Mouse (Mus musculus): ENCODE data around the gene Mcm6. TPM values are rescaled to one million over a fixed set of nuclear protein-coding genes. Genes with fewer than 3 reads are reported as not detected.
A peak's percentile ranks its signal among the peaks of the same experiment; 100 is the strongest.

Gene Mcm6
- 221 and 223 TPM in 2 replicates for polyA plus RNA-seq (2015; fragmentation: Nextera tagmentation; extraction: Ambion mirVana)

DNA sequence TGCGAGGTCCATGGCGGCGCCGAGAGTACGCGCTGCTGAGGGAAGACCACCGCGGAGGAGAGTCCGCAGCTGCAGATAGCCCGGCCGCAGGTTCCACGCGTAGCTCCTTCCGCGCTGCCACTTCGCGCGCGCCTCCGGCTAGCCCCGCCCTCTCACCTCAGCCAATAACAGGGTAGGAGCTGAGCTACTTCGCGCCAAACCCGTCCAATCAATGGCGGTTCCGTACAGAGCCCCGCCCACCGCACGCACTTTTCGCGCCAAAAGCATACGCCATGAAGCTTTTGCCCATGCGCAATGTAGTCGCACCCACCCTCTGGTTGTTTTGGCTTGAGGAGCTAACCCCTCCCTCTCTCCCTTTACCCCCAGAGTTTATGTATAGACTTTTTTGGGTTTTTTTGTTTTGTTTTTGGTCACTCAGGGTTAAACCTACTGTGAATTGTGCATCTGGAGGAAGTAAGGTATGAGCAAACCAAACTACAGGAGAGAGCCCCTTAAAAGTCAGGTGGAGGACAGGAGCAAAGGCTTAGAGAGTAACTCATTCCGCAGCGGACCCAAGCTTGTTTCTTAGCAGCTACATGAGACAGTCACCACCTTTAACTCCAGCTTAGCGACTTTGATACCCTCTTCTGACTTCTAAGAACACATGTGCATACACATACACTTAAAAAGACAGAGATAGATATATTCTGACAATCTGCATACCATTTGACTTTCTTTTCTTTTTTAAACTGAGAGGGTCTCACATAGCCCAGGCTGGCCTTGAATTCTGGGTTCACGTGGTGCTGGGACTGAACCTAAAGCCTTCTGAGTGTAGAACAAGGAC, at the start of gene Mcm6:
Gene Mcm6 (minus strand): TSS at position 111 of the 823 bp plus-strand sequence.
- H3K9ac ChIP-seq, result peak within 1 kb of the TSS; percentile 90
- WGBS, result 2% methylated on average over 38 of the region's 38 CpGs
- peaks cover 31% of the 10 kb centered on the region for H3K4me1 ChIP-seq
- H3K4me2 ChIP-seq, result peak within 1 kb of the TSS; percentile 60
- H3K27me3 ChIP-seq, result no peaks in the 10 kb centered on the region
- H3K9me3 ChIP-seq, result no peaks in the 10 kb centered on the region
- H3K4me3 ChIP-seq, result peak within 1 kb of the TSS; percentile 82
- H3K27ac ChIP-seq, result peak within 1 kb of the TSS; percentile 96
- ATAC-seq (ENCODE audit: insufficient number of reproducible peaks, insufficient read depth, low FRiP score, low TSS enrichment, low read depth), result peak; percentile 96
- peaks cover 31% of the 10 kb centered on the region for H3K36me3 ChIP-seq

DNA sequence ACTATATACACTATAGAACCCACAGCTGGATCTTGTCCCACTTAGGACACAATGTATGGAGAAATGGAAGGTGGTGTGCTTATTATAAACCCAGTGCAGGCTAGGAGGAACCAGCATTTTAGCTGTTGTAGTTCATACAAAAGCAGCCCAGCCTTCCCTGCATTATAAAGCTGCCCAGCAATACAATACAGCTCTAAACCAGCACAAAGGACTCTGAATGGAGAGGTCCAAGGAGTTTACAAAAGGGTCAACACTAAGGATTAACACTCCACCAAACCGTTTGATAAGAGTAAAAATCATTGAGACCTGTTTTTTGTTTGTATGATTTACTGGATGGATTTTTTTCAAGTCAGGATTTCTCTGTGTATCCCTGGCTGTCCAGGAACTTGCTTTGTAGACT, 47.4 kb upstream of the Mcm6 start:
- H3K9me3 ChIP-seq, result no peaks in the 10 kb centered on the region
- peaks cover 37% of the 10 kb centered on the region for H3K36me3 ChIP-seq
- ATAC-seq (ENCODE audit: insufficient number of reproducible peaks, insufficient read depth, low FRiP score, low TSS enrichment, low read depth), result no peak
- H3K4me1 ChIP-seq, result no peaks in the 10 kb centered on the region
- H3K4me2 ChIP-seq, result no peak overlapping the region
- no peaks in the 10 kb centered on the region for H3K27me3 ChIP-seq
- H3K27ac ChIP-seq, result no peak overlapping the region
- H3K4me3 ChIP-seq, result no peak overlapping the region
- WGBS, result 58% methylated on average over 1 of the region's 1 CpGs
- H3K9ac ChIP-seq, result no peak overlapping the region

DNA sequence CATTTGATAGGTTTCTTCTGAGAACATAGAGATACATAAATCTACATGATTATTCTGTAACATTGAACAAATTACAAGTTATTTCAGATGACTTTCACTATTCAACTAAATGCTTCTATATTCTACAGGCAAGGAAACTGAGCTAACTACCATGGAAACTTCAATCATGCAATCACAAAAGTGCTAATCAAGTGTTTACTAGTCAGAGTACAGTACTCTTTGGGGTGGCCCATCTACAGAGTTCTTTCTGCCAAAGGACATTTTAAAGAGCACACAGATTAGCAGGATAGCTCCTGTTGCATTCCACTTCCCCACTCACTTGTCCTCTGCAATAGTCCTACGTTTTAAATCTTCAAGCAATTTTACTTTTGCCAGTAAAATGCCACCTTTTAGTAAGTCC, 46.2 kb upstream of the Mcm6 start:
- Histone ChIP-seq H3K4me3 (no peak overlapping the region), H3K4me1 (no peaks in the 10 kb centered on the region), H3K9me3 (no peaks in the 10 kb centered on the region), H3K36me3 (peaks cover 40% of the 10 kb centered on the region), H3K4me2 (no peak overlapping the region), H3K27ac (no peak overlapping the region), H3K27me3 (no peaks in the 10 kb centered on the region), H3K9ac (no peak overlapping the region)
- 73% methylated on average over 1 of the region's 1 CpGs for WGBS
- ATAC-seq (ENCODE audit: insufficient number of reproducible peaks, insufficient read depth, low FRiP score, low TSS enrichment, low read depth), result no peak

DNA sequence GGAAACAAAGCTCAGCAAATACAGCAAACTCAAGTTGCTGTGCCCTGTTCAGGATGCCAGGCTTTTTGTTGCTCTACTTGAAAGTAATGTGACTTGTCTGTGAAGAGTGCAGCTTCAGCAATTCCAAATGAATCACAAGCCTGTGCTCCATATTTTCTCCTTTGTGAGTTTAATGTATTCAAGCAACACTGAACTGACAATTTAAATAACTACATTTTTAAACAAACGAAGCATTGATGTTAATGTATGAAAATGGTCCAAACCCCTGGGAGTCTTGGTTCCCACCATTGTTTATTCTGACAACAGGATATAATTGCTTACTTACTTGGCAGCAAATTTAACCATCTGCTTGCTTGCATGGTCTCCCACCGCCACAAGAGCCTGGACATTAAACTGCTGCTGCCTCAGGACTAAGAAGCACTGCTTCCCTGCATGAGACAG, 45.6 kb upstream of the Mcm6 start:
- H3K4me3 ChIP-seq, result no peak overlapping the region
- peaks cover 35% of the 10 kb centered on the region for H3K36me3 ChIP-seq
- no peak overlapping the region for H3K27ac ChIP-seq
- H3K27me3 ChIP-seq, result no peaks in the 10 kb centered on the region
- no peak overlapping the region for H3K4me2 ChIP-seq
- no peaks in the 10 kb centered on the region for H3K9me3 ChIP-seq
- ATAC-seq (ENCODE audit: insufficient number of reproducible peaks, insufficient read depth, low FRiP score, low TSS enrichment, low read depth), result no peak
- no peaks in the 10 kb centered on the region for H3K4me1 ChIP-seq
- H3K9ac ChIP-seq, result no peak overlapping the region
- WGBS, result 65% methylated on average over 2 of the region's 2 CpGs

DNA sequence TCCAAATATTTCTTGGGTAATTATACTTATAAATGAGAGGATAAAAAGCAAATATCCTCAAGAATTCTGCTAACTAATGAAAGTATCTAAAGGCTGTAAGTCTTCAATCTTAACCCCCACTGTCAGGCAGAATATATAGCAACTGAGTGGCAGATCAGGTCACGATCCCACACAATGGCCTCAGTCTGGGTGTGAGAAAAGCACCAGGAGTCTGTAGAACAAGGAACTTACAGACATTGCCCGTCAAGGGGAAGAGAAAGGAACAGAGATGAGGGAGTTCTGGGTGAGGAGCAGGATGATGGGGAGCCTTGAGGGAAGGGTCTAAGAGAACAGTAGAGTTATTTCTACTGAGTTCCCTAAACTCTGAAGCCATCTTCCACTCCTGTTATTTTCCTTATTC, 41.5 kb upstream of the Mcm6 start:
- no peaks in the 10 kb centered on the region for H3K4me1 ChIP-seq
- no peak overlapping the region for H3K4me2 ChIP-seq
- ATAC-seq (ENCODE audit: insufficient number of reproducible peaks, insufficient read depth, low FRiP score, low TSS enrichment, low read depth), result no peak
- H3K4me3 ChIP-seq, result no peak overlapping the region
- no peaks in the 10 kb centered on the region for H3K9me3 ChIP-seq
- H3K27ac ChIP-seq, result no peak overlapping the region
- 64% methylated on average over 2 of the region's 2 CpGs for WGBS
- H3K27me3 ChIP-seq, result no peaks in the 10 kb centered on the region
- H3K36me3 ChIP-seq, result peaks cover 50% of the 10 kb centered on the region
- no peak overlapping the region for H3K9ac ChIP-seq

DNA sequence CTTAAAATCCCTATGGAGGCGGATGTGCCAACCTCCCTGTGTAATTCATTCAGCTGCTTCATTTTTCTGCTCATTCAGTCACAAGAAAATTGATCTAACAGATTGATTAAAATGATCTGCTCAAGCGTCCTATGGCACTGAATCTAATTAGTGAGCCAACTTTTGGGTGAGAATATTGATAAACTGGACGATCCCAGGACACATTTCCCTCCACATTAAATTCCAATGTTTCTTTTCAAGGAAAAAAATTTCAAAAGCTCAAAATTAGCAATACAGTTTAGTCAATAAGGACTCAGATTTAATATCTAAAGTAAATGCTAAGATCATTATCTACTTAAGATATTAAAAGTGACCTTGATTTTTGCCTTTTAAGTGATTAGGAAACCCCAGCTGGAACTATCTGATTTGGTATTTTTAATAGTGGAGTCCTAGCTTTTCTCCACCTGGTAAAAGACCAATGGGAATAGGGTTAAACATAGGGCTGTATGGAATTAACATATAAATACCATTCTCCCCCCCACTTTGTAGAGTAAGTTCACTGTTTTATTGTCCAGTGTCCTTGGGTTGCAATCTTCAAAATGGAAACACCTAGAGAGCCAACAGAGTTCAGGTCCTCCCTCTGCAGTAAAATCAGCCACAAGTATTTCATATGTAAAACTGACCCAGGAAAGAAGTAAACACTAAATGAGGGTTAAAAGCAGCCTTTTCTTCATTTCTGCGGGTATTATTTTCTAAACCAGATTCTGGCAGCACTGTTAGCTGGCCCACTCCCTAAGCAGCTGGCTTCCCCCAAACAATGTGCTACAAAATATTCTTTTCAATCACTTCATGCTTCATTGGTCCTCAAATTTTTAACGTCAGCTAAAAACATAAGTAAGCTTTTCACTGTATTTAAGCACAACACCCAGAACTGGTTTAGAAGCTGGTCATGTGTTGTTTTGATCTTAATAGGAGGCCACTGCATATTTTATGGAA, 40.8 kb upstream of the Mcm6 start:
- no peak for ATAC-seq (ENCODE audit: insufficient number of reproducible peaks, insufficient read depth, low FRiP score, low TSS enrichment, low read depth)
- no peaks in the 10 kb centered on the region for H3K4me1 ChIP-seq
- H3K36me3 ChIP-seq, result peaks cover 56% of the 10 kb centered on the region
- H3K27ac ChIP-seq, result no peak overlapping the region
- no peak overlapping the region for H3K9ac ChIP-seq
- H3K4me2 ChIP-seq, result no peak overlapping the region
- H3K4me3 ChIP-seq, result no peak overlapping the region
- H3K9me3 ChIP-seq, result no peaks in the 10 kb centered on the region
- no peaks in the 10 kb centered on the region for H3K27me3 ChIP-seq
- 74% methylated on average over 5 of the region's 5 CpGs for WGBS

DNA sequence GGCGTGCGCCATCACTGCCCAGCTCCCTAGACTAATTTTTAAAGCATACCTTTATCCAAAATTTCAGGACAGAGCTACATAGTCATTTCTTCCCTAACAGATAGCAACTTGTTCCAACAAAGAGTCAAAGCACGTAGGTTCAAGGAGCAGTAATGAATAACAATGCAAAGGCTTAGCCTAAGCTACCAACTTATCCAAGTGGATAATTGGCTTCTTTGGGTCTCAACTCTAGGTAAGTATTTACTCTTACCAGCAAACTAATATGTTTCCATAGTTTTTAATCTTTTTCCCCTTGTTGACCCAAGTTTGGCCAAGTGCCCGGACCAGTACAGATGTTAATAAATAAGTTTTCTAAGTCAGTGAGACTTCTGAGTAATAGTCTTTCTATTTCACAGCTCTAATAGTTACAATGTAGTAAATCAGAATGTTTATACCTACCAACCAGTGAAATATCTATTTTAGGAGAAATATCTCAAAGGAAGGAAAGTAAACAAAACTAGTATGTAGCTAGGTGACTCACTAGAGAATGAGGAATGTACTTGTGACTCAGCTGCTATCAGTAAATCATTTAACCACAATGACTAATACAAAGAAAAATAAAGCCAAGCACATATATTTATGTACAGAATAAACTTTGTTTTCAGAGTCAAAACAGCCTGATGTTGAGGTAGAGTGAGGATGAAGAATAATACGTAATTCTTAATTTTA, 39.4 kb upstream of the Mcm6 start:
- Histone ChIP-seq H3K36me3 (peaks cover 57% of the 10 kb centered on the region), H3K27me3 (no peaks in the 10 kb centered on the region), H3K4me2 (no peak overlapping the region), H3K4me3 (no peak overlapping the region), H3K27ac (no peak overlapping the region), H3K4me1 (no peaks in the 10 kb centered on the region), H3K9ac (no peak overlapping the region), H3K9me3 (no peaks in the 10 kb centered on the region)
- 90% methylated on average over 5 of the region's 5 CpGs for WGBS
- no peak for ATAC-seq (ENCODE audit: insufficient number of reproducible peaks, insufficient read depth, low FRiP score, low TSS enrichment, low read depth)

DNA sequence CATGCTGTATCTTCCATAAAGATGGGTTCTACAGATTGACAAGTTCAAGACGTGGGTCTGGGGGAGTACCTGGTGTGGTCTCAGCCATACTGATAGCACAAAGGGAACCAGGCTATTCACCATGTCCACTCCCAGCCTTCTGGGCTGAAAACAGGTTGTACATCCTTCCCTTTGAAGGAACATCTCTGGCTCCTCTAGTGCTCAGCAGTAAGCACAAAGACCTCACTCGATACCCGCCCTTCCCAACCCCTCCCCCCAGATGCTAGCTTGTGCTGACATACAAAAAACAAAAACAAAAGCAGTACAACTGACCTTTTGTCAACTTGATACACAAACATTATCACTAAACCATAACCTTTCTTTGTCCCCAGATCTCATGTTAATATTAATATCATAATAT, 35.2 kb upstream of the Mcm6 start:
- peaks cover 47% of the 10 kb centered on the region for H3K36me3 ChIP-seq
- H3K27ac ChIP-seq, result no peak overlapping the region
- no peak for ATAC-seq (ENCODE audit: insufficient number of reproducible peaks, insufficient read depth, low FRiP score, low TSS enrichment, low read depth)
- no peaks in the 10 kb centered on the region for H3K4me1 ChIP-seq
- no peak overlapping the region for H3K4me2 ChIP-seq
- no peak overlapping the region for H3K9ac ChIP-seq
- no peak overlapping the region for H3K4me3 ChIP-seq
- no peaks in the 10 kb centered on the region for H3K27me3 ChIP-seq
- 94% methylated on average over 3 of the region's 3 CpGs for WGBS
- no peaks in the 10 kb centered on the region for H3K9me3 ChIP-seq

DNA sequence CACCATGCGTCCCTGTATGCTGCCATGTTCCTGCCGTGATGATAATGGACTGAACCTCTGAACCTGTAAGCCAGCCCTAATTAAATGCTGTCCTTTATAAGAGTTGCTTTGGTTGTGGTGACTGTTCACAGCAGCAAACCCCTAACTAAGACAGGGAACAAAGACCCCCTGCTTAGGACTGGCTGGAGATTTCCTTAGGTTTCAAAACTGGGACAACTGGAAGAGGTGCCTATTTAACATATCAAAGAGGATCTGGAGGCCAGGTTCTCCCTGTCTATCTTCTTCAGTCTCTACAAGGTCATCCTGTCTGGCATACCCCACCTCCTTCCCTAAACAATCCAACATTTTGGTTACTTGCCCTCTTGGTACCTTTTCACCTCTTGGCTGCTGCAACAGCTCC, 32.9 kb upstream of the Mcm6 start:
- 84% methylated on average over 2 of the region's 2 CpGs for WGBS
- peaks cover 42% of the 10 kb centered on the region for H3K36me3 ChIP-seq
- H3K4me3 ChIP-seq, result no peak overlapping the region
- H3K27ac ChIP-seq, result no peak overlapping the region
- no peak for ATAC-seq (ENCODE audit: insufficient number of reproducible peaks, insufficient read depth, low FRiP score, low TSS enrichment, low read depth)
- H3K9me3 ChIP-seq, result no peaks in the 10 kb centered on the region
- no peaks in the 10 kb centered on the region for H3K27me3 ChIP-seq
- no peaks in the 10 kb centered on the region for H3K4me1 ChIP-seq
- no peak overlapping the region for H3K9ac ChIP-seq
- no peak overlapping the region for H3K4me2 ChIP-seq

DNA sequence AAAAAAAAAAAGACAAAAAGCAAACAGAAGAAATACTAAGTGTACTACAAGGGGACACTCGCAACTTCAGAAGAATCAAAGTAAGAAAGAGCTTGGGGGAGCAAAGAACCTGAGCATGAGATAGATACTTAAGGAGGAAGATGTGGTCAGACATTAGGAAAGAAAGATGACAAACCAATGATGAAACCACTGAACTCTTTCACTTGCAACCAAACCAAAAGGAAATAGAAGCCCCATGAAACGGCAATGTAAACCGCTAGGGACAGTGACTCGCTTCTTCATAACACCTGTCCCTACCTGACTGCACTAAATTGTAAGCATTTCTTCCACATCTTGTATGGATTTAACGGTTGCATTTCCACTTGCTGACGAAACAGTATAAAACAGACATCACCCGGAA, 27.0 kb upstream of the Mcm6 start:
- Histone ChIP-seq H3K27me3 (no peaks in the 10 kb centered on the region), H3K4me2 (no peak overlapping the region), H3K4me1 (no peaks in the 10 kb centered on the region), H3K27ac (no peak overlapping the region), H3K36me3 (peaks cover 41% of the 10 kb centered on the region), H3K4me3 (no peak overlapping the region), H3K9me3 (no peaks in the 10 kb centered on the region), H3K9ac (no peak overlapping the region)
- no peak for ATAC-seq (ENCODE audit: insufficient number of reproducible peaks, insufficient read depth, low FRiP score, low TSS enrichment, low read depth)
- WGBS, result 93% methylated on average over 7 of the region's 7 CpGs

DNA sequence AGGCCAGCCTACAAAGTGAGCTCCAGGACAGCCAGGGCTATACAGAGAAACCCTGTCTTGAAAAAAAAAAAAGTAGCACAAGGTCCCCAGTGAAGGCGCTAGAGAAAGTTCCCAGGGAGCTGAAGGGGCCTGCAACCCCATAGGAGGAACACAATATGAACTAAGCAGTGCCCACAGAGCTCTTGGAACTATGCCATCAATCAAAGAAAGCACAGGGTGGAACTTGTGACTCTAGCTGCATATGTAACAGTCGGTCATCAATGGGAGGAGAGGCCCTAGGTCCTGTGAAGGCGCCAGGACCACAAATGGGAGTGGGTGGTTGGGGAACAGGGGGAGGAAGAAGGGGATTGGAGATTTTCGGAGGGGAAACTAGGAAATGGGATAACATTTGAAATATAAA, 17.4 kb upstream of the Mcm6 start:
- Histone ChIP-seq H3K36me3 (peaks cover 38% of the 10 kb centered on the region), H3K9me3 (no peaks in the 10 kb centered on the region), H3K4me2 (no peak overlapping the region), H3K4me3 (no peak overlapping the region), H3K4me1 (no peaks in the 10 kb centered on the region), H3K27ac (no peak overlapping the region), H3K27me3 (no peaks in the 10 kb centered on the region), H3K9ac (no peak overlapping the region)
- 95% methylated on average over 4 of the region's 4 CpGs for WGBS
- no peak for ATAC-seq (ENCODE audit: insufficient number of reproducible peaks, insufficient read depth, low FRiP score, low TSS enrichment, low read depth)
